ENCODE assay signal across 1 mouse cellular context in genomic region chr8:122661894-122662293, GRCm38 (mm10).
A peak's percentile ranks its signal among the peaks of the same experiment; 100 is the strongest.
TF ChIP-seq lines count a peak whose summit lies in the region.

No protein-coding gene starts in this region.

TF ChIP-seq in MEL, 35 proteins besides CTCF, POLR2A, EP300 and RAD21:
- TF ChIP-seq POLR2AphosphoS5 (IDR thresholded peaks at IDR 0.05; ENCODE audit: borderline replicate concordance, low read depth, low read length), result peak; percentile 92; the same call in 1 of the 2 replicates
- no peak for TF ChIP-seq CHD1 (IDR thresholded peaks at IDR 0.05; ENCODE audit: low read depth, low read length)
